Mouse (Mus musculus) embryonic facial prominence, embryonic 14.5 days (tissue): ENCODE data around the gene Hectd1. TPM values are rescaled to one million over a fixed set of nuclear protein-coding genes. Genes with fewer than 3 reads are reported as not detected.
A peak's percentile ranks its signal among the peaks of the same experiment; 100 is the strongest.

Source experiments
- ATAC-seq: fragments of 200-750 bp; cut with Nextera tagmentation; 2 replicates; pipeline ENCODE4 v1.8.0; 2017; ENCODE audit warnings: low read depth, moderate number of reproducible peaks, moderate TSS enrichment
- DNase-seq: peaks from one replicate; pipeline ENCODE4 v3.0.0-alpha.2; 2015; ENCODE audit warnings: low spot score
- H3K27ac ChIP-seq: fragments of 300-500 bp; sonication (generic); replicated peaks from 2 replicates; pipeline ENCODE4 v1.5.1; 2014; ENCODE audit warnings: low read depth, mild to moderate bottlenecking, low read length, moderate library complexity
- H3K27me3 ChIP-seq: fragments of 300-500 bp; sonication (generic); replicated peaks from 2 replicates; pipeline ENCODE4 v1.6.1; 2014; ENCODE audit warnings: low read length; ENCODE audit not compliant: control insufficient read depth, insufficient read depth
- H3K36me3 ChIP-seq: fragments of 300-500 bp; sonication (generic); 2 replicates; pipeline ENCODE4 v1.6.1; 2014; ENCODE audit warnings: low read length, mixed read lengths; ENCODE audit not compliant: control insufficient read depth, insufficient read depth
- H3K4me1 ChIP-seq: fragments of 300-500 bp; sonication (generic); 2 replicates; pipeline ENCODE4 v1.6.1; 2014; ENCODE audit warnings: antibody characterized with exemption, low read length; ENCODE audit not compliant: control insufficient read depth, insufficient read depth
- H3K4me2 ChIP-seq: fragments of 300-500 bp; sonication (generic); 2 replicates; pipeline ENCODE4 v1.6.1; 2014; ENCODE audit warnings: low read depth, mild to moderate bottlenecking, low read length, moderate library complexity, mixed read lengths
- H3K4me3 ChIP-seq: fragments of 300-500 bp; sonication (generic); 2 replicates; pipeline ENCODE4 v1.5.1; 2014; ENCODE audit warnings: low read depth, mild to moderate bottlenecking, low read length
- H3K9ac ChIP-seq: fragments of 300-500 bp; sonication (generic); 2 replicates; pipeline ENCODE4 v1.6.1; 2014; ENCODE audit warnings: low read depth, mild to moderate bottlenecking, low read length, moderate library complexity, mixed read lengths
- H3K9me3 ChIP-seq: fragments of 300-500 bp; sonication (generic); 2 replicates; pipeline ENCODE4 v1.6.1; 2016; ENCODE audit warnings: low read length; ENCODE audit not compliant: control insufficient read depth
- WGBS: fragments of 180-500 bp; shearing (Covaris S2); extraction: QIAGEN DNeasy Blood & Tissue Kit; methylation state at CpG from one replicate; pipeline ENCODE4 v1.1.7; 2014; 5-methylcytosine and 5-hydroxymethylcytosine counted together
- polyA plus RNA-seq: library from polyadenylated mRNA; unstranded; fragments of >200 nt; fragmentation: Nextera tagmentation; extraction: Ambion mirVana; gene quantifications from 2 replicates; pipeline ENCODE4 v1.2.1, GENCODE M21; 2014

The Hectd1 gene
- polyA plus RNA-seq, 1 experiment from 2014 or later: 40.4 TPM

DNA sequence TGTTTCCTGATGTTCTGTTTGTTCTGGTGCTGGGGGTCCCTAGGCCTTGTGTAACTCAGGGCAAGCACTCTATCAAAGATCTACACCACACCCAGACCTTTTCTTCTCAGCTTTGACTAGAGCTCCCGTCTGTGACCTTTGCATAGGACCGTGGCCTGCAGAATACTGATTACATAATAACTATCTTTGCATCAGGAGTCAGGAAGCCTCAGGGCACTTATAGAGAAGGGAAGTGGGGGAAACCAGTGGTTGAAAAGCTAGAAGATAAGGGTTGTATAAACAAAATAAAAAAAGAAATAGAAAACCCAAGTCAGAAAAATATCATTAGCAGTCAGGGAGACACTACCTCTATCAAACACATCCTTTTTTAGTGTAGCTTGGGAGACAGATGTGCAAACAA lies 20.6 kb upstream of the Hectd1 start:
- Histone ChIP-seq H3K36me3 (no peaks in the 10 kb centered on the region), H3K4me3 (no peak overlapping the region), H3K4me1 (no peaks in the 10 kb centered on the region), H3K9ac (no peak overlapping the region), H3K9me3 (no peaks in the 10 kb centered on the region), H3K27ac (no peak overlapping the region), H3K4me2 (no peak overlapping the region), H3K27me3 (no peaks in the 10 kb centered on the region)
- no peak for DNase-seq
- 85% methylated on average over 2 of the region's 2 CpGs for WGBS
- ATAC-seq: no peak

DNA sequence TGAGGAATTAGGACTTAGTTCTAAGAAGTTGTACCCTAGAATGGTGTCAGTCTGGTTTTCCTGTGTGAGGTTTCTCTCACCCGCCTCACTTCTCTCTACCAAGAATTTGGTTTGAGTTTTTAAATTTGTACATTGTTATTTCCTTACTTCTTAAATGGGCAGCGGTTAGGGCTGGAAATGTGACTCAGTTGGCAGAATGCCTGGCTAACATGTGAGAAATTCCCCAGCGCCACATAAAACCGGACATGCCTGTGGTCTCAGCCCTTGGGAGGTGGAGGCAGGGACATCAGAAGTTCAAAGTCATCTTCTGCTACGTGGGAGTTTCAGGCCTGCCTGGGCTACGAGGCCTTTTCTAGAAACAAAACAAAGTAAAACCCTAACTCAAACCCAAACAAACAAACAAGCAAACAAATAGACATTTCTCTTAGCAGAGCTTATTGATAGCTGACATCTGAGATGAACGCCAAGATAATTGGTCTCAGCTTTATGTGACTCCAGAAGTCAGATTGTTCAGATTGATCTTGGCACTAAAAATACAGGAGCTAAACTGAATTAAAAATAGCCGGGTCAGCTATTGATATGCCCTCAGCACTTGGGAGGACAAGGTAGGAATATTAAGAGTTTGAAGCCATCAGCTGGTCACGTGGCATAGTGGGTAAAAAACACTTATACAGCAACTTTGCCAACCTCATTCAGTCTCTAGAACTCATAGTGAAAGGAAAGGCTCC lies 18.8 kb upstream of the Hectd1 start:
- WGBS: 66% methylated on average over 9 of the region's 9 CpGs
- ATAC-seq (no peak), DNase-seq (peak; percentile 71)
- Histone ChIP-seq H3K9ac (no peak overlapping the region), H3K4me3 (no peak overlapping the region), H3K9me3 (no peaks in the 10 kb centered on the region), H3K27me3 (no peaks in the 10 kb centered on the region), H3K4me2 (no peak overlapping the region), H3K27ac (0 out of 2 replicates have a peak overlapping the region, but pooled peaks have one; percentile 63), H3K4me1 (no peaks in the 10 kb centered on the region), H3K36me3 (no peaks in the 10 kb centered on the region)

DNA sequence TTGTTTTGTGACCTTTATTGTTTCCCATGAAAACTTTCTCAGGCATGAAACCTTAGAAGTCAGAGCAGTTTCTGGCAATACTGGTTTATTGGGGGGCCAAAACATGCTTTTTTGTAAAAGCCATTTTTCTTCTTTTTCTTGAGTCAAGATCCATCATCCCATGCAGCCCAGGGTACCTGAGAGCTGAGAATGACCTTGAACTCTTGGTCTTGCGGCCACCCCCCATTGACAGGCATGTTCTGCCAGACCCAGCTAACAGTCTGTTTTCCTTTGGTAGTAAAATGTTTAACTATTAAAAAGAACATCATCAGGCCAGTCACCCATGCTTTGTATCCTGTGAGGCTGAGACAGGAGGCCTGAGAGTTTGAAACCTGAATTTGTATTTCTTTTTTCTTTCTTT lies 15.9 kb upstream of the Hectd1 start:
- Histone ChIP-seq H3K4me1 (no peaks in the 10 kb centered on the region), H3K27me3 (no peaks in the 10 kb centered on the region), H3K36me3 (no peaks in the 10 kb centered on the region), H3K4me2 (peak overlapping the region; percentile 61), H3K9me3 (no peaks in the 10 kb centered on the region), H3K4me3 (peak overlapping the region; percentile 50), H3K9ac (no peak overlapping the region), H3K27ac (no peak overlapping the region)
- ATAC-seq: 0 out of 2 replicates have a peak, but pooled peaks have one; percentile 7
- no peak for DNase-seq
- WGBS: 22% methylated on average over 1 of the region's 1 CpGs

DNA sequence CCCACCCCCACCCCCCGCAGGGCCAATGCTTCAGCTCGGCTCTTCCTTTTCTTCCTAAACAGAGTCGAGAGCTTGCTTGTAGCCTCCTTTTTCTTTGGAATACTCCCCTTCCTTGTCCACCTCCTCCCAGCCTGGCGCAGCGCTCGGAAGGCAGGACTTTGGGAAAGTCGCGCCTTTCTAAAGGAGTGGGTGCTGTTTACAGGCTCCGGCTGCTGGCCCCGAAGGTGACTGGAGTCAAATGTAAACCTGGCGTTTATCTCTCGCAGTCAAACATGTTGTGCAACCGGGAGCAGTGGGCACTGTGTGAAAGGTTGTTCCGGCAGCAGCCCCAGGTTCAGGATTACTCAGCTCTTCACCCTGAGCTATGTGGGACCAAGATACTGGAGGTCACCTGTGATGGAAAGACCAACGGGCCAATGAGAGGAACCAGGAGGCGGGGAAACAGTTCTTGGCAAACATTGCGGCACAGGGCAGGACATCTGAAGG lies 15.5 kb upstream of the Hectd1 start:
- Histone ChIP-seq H3K4me3 (peak overlapping the region; percentile 50), H3K4me1 (no peaks in the 10 kb centered on the region), H3K9ac (peak overlapping the region; percentile 66), H3K36me3 (no peaks in the 10 kb centered on the region), H3K4me2 (peak overlapping the region; percentile 61), H3K27ac (peak overlapping the region; percentile 69), H3K27me3 (no peaks in the 10 kb centered on the region), H3K9me3 (no peaks in the 10 kb centered on the region)
- ATAC-seq (peak; percentile 99), DNase-seq (peak; percentile 91)
- WGBS: under 1% methylated on average over 17 of the region's 17 CpGs

DNA sequence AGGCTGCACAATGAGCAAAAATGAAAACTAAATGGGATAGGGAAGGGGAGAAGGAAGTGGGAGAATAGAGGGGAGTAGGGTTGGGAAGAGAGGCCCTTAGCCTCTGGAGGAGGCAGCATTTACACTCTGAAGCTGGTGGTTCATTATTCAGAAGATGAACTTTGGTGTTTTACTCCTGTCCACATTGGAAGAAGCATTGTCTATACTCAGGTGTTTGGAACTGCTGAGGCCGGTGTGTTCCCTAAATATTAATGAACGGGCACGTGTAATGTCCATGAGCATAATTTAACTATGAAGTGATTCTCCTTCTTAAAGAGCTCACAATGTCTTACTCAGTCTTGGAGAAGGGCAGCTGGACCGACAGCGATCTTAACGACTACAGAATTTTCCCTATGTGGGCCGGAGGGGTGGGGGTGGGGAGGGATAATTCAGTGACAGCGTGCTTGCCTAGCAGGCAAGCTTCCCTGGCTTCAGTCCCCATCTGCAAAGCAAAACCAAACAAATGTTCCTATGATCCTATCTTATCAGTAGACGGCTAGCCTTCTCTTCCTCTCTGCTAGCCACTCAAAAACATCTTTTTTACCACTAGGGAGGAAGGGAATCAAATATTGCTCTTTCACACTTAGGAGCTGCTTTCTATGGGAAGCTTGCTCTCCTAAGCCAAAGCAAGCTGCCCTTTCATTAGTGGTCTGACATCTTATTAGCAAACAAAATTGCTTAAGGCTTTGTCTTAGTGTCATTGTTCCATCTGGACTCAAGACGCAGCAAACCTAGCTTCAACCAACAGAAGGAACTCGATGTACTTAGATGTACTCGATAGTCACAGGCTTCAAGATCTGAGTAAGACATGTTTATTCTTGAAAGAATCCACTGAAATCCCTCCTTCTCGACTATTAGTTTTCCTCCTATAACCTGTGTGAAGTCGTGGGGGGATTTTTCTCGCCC lies 14.5 kb upstream of the Hectd1 start:
- Histone ChIP-seq H3K9ac (peak overlapping the region; percentile 66), H3K27ac (peak overlapping the region; percentile 69; the same call in 1 of the 2 replicates), H3K4me2 (peak overlapping the region; percentile 61), H3K27me3 (no peaks in the 10 kb centered on the region), H3K9me3 (no peaks in the 10 kb centered on the region), H3K4me1 (no peaks in the 10 kb centered on the region), H3K4me3 (peak overlapping the region; percentile 50), H3K36me3 (no peaks in the 10 kb centered on the region)
- 33% methylated on average over 15 of the region's 15 CpGs for WGBS
- DNase-seq: no peak
- ATAC-seq: no peak

DNA sequence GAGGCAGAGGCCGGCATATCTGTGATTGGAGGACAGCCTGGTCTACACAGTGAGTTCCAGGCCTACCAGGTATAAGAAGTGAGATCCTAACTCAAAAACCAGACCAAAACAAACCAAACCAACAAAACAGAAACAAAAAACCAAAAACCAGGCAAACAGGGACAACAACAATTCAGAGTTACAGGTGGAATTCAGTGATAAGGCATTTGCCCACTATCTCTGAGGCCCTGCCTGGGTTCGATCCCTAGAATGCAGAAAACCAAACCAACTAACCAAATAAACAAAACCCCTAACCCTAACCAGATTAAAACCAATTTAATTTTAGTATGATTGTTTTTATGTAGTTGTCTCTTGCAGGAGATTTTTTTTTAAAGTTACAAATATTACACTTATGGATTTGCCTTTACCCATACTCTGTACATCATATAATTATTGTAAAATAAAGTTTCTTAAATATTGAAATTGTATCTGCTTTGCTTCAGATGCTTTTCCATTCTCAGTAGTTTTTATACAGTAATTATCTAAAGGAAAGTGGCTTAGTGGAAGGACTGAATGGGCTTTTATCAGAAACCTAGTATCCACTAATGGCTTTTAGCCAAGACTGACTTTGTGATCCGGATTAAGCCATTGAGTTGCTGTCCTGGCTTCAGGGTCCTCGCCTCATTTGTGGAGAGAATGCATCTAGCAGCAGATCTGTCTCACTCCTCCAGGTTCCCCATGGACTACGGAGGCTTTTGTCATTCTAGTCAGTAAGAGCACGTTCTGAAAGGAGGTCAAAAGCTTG lies 12.9 kb upstream of the Hectd1 start:
- WGBS: 58% methylated on average over 6 of the region's 6 CpGs
- ATAC-seq (no peak), DNase-seq (no peak)
- no peak overlapping the region for H3K27ac ChIP-seq
- no peaks in the 10 kb centered on the region for H3K9me3 ChIP-seq
- H3K36me3 ChIP-seq: no peaks in the 10 kb centered on the region
- H3K4me3 ChIP-seq: no peak overlapping the region
- no peak overlapping the region for H3K4me2 ChIP-seq
- H3K4me1 ChIP-seq: no peaks in the 10 kb centered on the region
- H3K9ac ChIP-seq: no peak overlapping the region
- H3K27me3 ChIP-seq: no peaks in the 10 kb centered on the region

DNA sequence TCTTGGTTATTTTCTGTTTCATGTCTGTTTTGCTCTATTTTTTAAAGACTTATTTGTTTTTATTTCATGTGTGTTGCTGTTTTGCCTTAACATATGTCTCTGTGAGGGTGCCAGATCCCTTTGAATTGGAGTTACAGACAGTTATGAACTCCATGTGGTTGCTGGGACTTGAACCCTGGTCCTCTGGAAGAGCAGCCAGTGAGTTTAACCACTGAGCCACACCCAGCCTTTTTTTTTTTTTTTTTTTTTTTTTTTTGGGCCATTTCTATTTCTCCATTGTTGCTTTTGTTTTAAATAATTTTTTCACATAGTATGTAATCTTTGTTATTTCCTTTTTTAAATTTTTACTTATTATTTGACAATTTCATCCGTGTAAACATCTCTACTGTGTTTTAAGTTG lies 10.5 kb upstream of the Hectd1 start:
- Histone ChIP-seq H3K9ac (no peak overlapping the region), H3K4me2 (no peak overlapping the region), H3K4me3 (no peak overlapping the region), H3K36me3 (no peaks in the 10 kb centered on the region), H3K27me3 (no peaks in the 10 kb centered on the region), H3K9me3 (no peaks in the 10 kb centered on the region), H3K4me1 (no peaks in the 10 kb centered on the region), H3K27ac (no peak overlapping the region)
- DNase-seq: no peak
- ATAC-seq: no peak
- WGBS: 81% methylated on average over 1 of the region's 1 CpGs

DNA sequence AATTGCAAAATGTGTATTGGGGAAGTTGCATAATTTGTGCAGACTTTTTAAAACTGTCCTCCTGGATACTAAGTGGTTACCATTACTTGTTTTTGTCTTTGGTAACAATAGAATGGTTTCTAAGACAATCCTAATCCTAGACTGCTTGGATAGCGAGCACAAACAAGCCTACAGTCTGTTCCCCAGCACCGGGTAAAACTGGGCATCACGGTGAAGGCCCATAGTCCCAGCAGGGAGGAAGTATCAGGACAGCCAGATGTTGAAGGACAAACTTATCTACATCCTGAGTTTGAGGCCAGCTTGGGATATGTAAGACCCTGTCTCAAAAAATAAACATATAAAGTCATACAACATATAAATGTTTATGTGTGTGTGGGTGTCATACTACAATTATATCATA lies 5.9 kb upstream of the Hectd1 start:
- no peaks in the 10 kb centered on the region for H3K36me3 ChIP-seq
- no peak overlapping the region for H3K9ac ChIP-seq
- 62% methylated on average over 3 of the region's 3 CpGs for WGBS
- DNase-seq (no peak), ATAC-seq (no peak)
- no peaks in the 10 kb centered on the region for H3K9me3 ChIP-seq
- H3K4me3 ChIP-seq: no peak overlapping the region
- H3K27me3 ChIP-seq: no peaks in the 10 kb centered on the region
- H3K4me2 ChIP-seq: no peak overlapping the region
- no peak overlapping the region for H3K27ac ChIP-seq
- no peaks in the 10 kb centered on the region for H3K4me1 ChIP-seq
